17 mouse cellular contexts compared by ENCODE assay signal in the genomic region with DNA sequence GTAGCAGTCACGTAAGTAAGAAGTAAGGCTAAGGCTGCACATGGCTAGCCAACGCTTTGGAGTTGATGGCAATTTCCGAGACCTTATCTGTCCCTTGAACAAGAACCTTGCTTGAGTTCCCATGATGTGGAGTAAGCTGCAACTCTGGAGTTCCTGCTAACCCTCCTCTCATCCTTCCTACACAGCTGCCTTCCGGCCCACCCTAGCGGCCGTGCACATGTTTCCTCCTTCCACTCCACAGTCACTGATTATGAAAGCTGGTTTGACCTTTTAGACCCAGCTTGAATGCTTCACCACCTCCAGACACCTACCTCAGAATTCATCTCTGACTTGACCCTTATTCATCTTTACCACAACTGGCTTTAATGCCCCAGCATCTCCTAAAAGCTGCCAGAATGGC.
DNase-seq lines count a peak whose midpoint lies in the region; ATAC-seq and TF ChIP-seq lines count a peak whose summit lies in the region.
"Had no signal": no experiment of that assay in that cellular context is flagged by ENCODE, and none has a peak within 500 bp of the region (broad histone marks: within the 10 kb centered on the region; RNA-seq: fewer than 3 reads in every experiment).

No protein-coding gene starts in this region.

- no peak for TF ChIP-seq POLR2A in bone marrow, adult 2 months (IDR thresholded peaks at IDR 0.05; ENCODE audit: borderline replicate concordance, control insufficient read depth, low read depth, low read length)

- WGBS in kidney, postnatal 0 days, result 68% methylated on average over 6 of the region's 6 CpGs
- WGBS in kidney, embryonic 16.5 days, result 58% methylated on average over 6 of the region's 6 CpGs
- 22% methylated on average over 6 of the region's 6 CpGs for WGBS in bone marrow, adult 2 months

- no peak overlapping the region for H3K4me3 ChIP-seq in gastrocnemius, adult 2 months
- H3K4me3 ChIP-seq in kidney, postnatal 0 days (replicated peaks; ENCODE audit: low read depth, low read length), result no peak overlapping the region
- H3K4me3 ChIP-seq in kidney, embryonic 16.5 days (ENCODE audit: low read length), result no peak overlapping the region
- no peak overlapping the region for H3K4me3 ChIP-seq in bone marrow, adult 2 months (replicated peaks; ENCODE audit: control insufficient read depth, low read depth, low read length)
- H3K4me3 ChIP-seq: embryonic facial prominence, embryonic 15.5 days; forebrain, embryonic 10.5 days; liver, embryonic 13.5 days; midbrain, embryonic 10.5 days had no signal

- intact Hi-C loops in gastrocnemius, adult 2 months (cut with DNase I), result no loop called here

- peaks cover 6% of the 10 kb centered on the region; the same call in 1 of the 2 replicates for H3K36me3 ChIP-seq in kidney, postnatal 0 days (ENCODE audit: insufficient read depth, low read length)
- 0 out of 2 replicates have a peak, but pooled peaks cover 2% of the 10 kb centered on the region for H3K36me3 ChIP-seq in kidney, embryonic 16.5 days (ENCODE audit: insufficient read depth, low read length)

- no peaks in the 10 kb centered on the region for H3K27me3 ChIP-seq in kidney, postnatal 0 days (ENCODE audit: insufficient read depth, low read length)
- no peaks in the 10 kb centered on the region for H3K27me3 ChIP-seq in kidney, embryonic 16.5 days (ENCODE audit: insufficient read depth, low read length)
- H3K27me3 ChIP-seq: embryonic facial prominence, embryonic 15.5 days; liver, embryonic 13.5 days had no signal

- H3K27ac ChIP-seq in gastrocnemius, adult 2 months, result peak overlapping the region; percentile 24
- peak overlapping the region; percentile 31; the same call in 1 of the 2 replicates for H3K27ac ChIP-seq in kidney, postnatal 0 days
- no peak overlapping the region for H3K27ac ChIP-seq in kidney, embryonic 16.5 days (ENCODE audit: low read length)
- no peak overlapping the region for H3K27ac ChIP-seq in bone marrow, adult 2 months (ENCODE audit: control insufficient read depth, insufficient read depth, low read depth, low read length, poor library complexity)
- H3K27ac ChIP-seq: embryonic facial prominence, embryonic 15.5 days; forebrain, embryonic 10.5 days; liver, embryonic 13.5 days; midbrain, embryonic 10.5 days had no signal

- no peak for ATAC-seq in kidney, postnatal 0 days (replicated peaks; ENCODE audit: low FRiP score, low read depth)
- no peak for ATAC-seq in kidney, embryonic 16.5 days (ENCODE audit: low FRiP score, low TSS enrichment)
- no peak for ATAC-seq in megakaryocyte, adult 5-6 weeks (ENCODE audit: poor library complexity, severe bottlenecking)
- ATAC-seq: intestine, embryonic 16.5 days had no signal

- no peak overlapping the region for H3K9ac ChIP-seq in kidney, postnatal 0 days (ENCODE audit: low read depth, low read length)
- H3K9ac ChIP-seq in kidney, embryonic 16.5 days (replicated peaks; ENCODE audit: low read length), result no peak overlapping the region
- H3K9ac ChIP-seq: embryonic facial prominence, embryonic 15.5 days; liver, embryonic 13.5 days had no signal

- H3K9me3 ChIP-seq in kidney, postnatal 0 days (replicated peaks; ENCODE audit: low read length), result no peaks in the 10 kb centered on the region
- no peaks in the 10 kb centered on the region; the same call in 1 of the 2 replicates for H3K9me3 ChIP-seq in kidney, embryonic 16.5 days (ENCODE audit: low read length)
- H3K9me3 ChIP-seq: embryonic facial prominence, embryonic 15.5 days; forebrain, embryonic 10.5 days; liver, embryonic 13.5 days; midbrain, embryonic 10.5 days had no signal

- no peaks in the 10 kb centered on the region; the same call in 1 of the 2 replicates for H3K4me1 ChIP-seq in kidney, postnatal 0 days (replicated peaks; ENCODE audit: insufficient read depth, low read length)
- H3K4me1 ChIP-seq in kidney, embryonic 16.5 days (ENCODE audit: insufficient read depth, low read length), result peaks cover 23% of the 10 kb centered on the region
- H3K4me1 ChIP-seq in bone marrow, adult 2 months (ENCODE audit: control insufficient read depth, insufficient read depth, low read length), result no peaks in the 10 kb centered on the region
- H3K4me1 ChIP-seq: liver, embryonic 13.5 days had no signal

- no peak for DNase-seq in gastrocnemius, adult 2 months
- no peak for DNase-seq in gastrocnemius, adult 8-10 months (ENCODE audit: low spot score in 2 of 2)
- peak; percentile 37 for DNase-seq in kidney, postnatal 0 days (ENCODE audit: low spot score)
- peak; percentile 43 for DNase-seq in kidney, postnatal 14 days
- DNase-seq in cerebellum, adult 11-12 months, result no peak
- DNase-seq: embryo, embryonic 11 days; gastrocnemius, postnatal 36 days; liver, embryonic 13.5 days; lung, postnatal 10 days; thymus, adult 18-20 months had no signal

- no peak overlapping the region for H3K4me2 ChIP-seq in kidney, postnatal 0 days (ENCODE audit: low read length)
- H3K4me2 ChIP-seq in kidney, embryonic 16.5 days (replicated peaks; ENCODE audit: low read depth, low read length), result no peak overlapping the region
- H3K4me2 ChIP-seq: embryonic facial prominence, embryonic 15.5 days; liver, embryonic 13.5 days had no signal

- no peak for TF ChIP-seq CTCF in gastrocnemius, adult 2 months (IDR thresholded peaks at IDR 0.05)
- TF ChIP-seq CTCF in kidney, postnatal 0 days (IDR thresholded peaks at IDR 0.05; ENCODE audit: low read depth), result peak; percentile 27; the same call in 1 of the 2 replicates
- 0 out of 2 replicates have a peak, but pooled peaks have one; percentile 17 for TF ChIP-seq CTCF in bone marrow, adult 2 months (IDR thresholded peaks at IDR 0.05; ENCODE audit: control insufficient read depth, insufficient read depth, low read length)

Comparison
In these comparisons a context has a peak if more than half of its experiments do, and no peak if none do; other contexts are left out.
1. H3K27ac ChIP-seq: peak in gastrocnemius, adult 2 months (single experiment) and kidney, postnatal 0 days (single experiment); none in kidney, embryonic 16.5 days (single experiment) and bone marrow, adult 2 months (single experiment).
2. DNase-seq: peak in kidney, postnatal 0 days (single experiment) and kidney, postnatal 14 days (single experiment); none in gastrocnemius, adult 2 months (single experiment), gastrocnemius, adult 8-10 months (0 of 2) and cerebellum, adult 11-12 months (single experiment).